In the genomic region with DNA sequence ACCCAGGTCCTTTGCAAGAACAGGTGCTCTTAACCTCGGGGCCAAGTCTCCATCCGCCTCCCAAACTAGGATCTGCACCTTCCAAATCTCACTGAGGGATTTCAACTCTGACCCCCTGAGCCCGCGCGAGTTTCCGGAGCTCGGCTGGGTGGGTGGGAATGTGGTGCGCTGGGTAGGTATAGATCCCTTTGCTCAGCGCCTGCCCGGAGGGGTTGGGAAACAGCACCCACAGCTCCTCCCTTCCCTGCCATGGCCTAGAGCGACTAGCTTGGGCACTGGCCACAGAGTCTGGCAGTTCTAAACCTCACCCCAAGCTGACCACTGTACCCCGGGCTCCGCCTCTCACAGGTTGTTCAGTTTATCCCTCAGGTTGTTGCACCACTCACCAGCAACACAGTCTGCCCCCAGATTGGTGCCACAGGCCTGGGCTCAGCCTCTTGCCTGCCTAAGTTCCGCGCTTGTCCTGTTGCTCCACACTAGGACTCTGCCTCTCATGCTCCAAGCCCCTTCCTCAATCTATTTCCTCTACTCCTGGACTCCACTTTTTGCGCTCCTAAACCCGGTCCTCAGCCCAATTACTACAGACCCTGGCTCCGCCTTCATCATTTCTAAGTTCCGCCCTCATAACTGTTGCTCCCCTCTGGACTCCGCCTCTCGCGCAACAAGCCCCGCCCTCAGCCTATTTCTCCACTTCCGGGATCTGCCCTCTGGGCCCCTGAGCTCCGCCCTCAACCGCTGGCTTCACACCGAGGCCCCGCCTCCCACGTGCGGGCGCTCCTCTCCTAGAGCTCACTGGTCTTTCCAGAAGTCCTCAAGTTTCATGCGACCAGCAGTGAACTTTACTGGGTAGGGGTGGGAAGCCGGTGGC, we compare ENCODE assay signal across 8 mouse cellular contexts.
DNase-seq lines count a peak whose midpoint lies in the region; ATAC-seq and TF ChIP-seq lines count a peak whose summit lies in the region.

No protein-coding gene starts in this region.

- intact Hi-C loops in heart, postnatal 14 days (cut with DNase I) = no loop called here

- no peaks in the 10 kb centered on the region for H3K27me3 ChIP-seq in heart, embryonic 10.5 days (ENCODE audit: insufficient read depth, poor library complexity, severe bottlenecking)
- no peaks in the 10 kb centered on the region for H3K27me3 ChIP-seq in heart, embryonic 15.5 days
- no peaks in the 10 kb centered on the region for H3K27me3 ChIP-seq in liver, embryonic 14.5 days (ENCODE audit: control insufficient read depth, insufficient read depth, low read length)

- H3K27ac ChIP-seq in heart, embryonic 10.5 days = no peak overlapping the region
- H3K27ac ChIP-seq in ES-E14 (ENCODE audit: insufficient read depth, low read depth, low read length, poor library complexity, severe bottlenecking) = no peak overlapping the region
- no peak overlapping the region for H3K27ac ChIP-seq in heart, embryonic 15.5 days
- H3K27ac ChIP-seq in liver, embryonic 14.5 days = no peak overlapping the region

- ATAC-seq in heart, embryonic 15.5 days (replicated peaks; ENCODE audit: insufficient number of reproducible peaks, insufficient read depth, low FRiP score, low read depth) = peak; percentile 35; the same call in 1 of the 2 replicates
- peak; percentile 74 for ATAC-seq in liver, embryonic 14.5 days (ENCODE audit: insufficient read depth)

- DNase-seq in heart, embryonic 10.5 days (ENCODE audit: low spot score) = peak; percentile 77
- DNase-seq in heart, postnatal 14 days = no peak
- DNase-seq in ES-E14 (ENCODE audit: low read depth, low spot score) = peak; percentile 54
- peak; percentile 17 to 64 (median 49) for DNase-seq in liver, embryonic 14.5 days (ENCODE audit: low read depth in 3 of 3, low spot score in 3 of 3)
- DNase-seq in urinary bladder, postnatal 36 days (ENCODE audit: low spot score in 2 of 2) = peak; percentile 20 to 38
- no peak for DNase-seq in gastrocnemius, adult 8-10 months (ENCODE audit: low spot score in 2 of 2)
- DNase-seq in frontal cortex, postnatal 25 days (ENCODE audit: low spot score in 2 of 2) = no peak

- in situ Hi-C loops in ES-E14 (cut with MboI; ENCODE audit: low sequenced_read_pairs in 2 of 2, unreplicated experiment in 2 of 2) = no loop called here

- no peak for TF ChIP-seq CTCF in liver, embryonic 14.5 days (IDR thresholded peaks at IDR 0.05; ENCODE audit: low read depth)

- H3K4me1 ChIP-seq in heart, embryonic 10.5 days = no peaks in the 10 kb centered on the region
- H3K4me1 ChIP-seq in ES-E14 (ENCODE audit: control insufficient read depth in 2 of 2, insufficient read depth in 2 of 2, low read length in 2 of 2, poor library complexity in 1 of 2) = no peaks in the 10 kb centered on the region
- H3K4me1 ChIP-seq in heart, embryonic 15.5 days (replicated peaks) = no peaks in the 10 kb centered on the region
- no peaks in the 10 kb centered on the region for H3K4me1 ChIP-seq in liver, embryonic 14.5 days (replicated peaks; ENCODE audit: control insufficient read depth in 2 of 2, insufficient read depth in 2 of 2, low read length in 1 of 2)

- 21% methylated on average over 33 of the region's 33 CpGs for WGBS in heart, embryonic 10.5 days
- 25% methylated on average over 33 of the region's 33 CpGs for WGBS in heart, embryonic 15.5 days
- 28% methylated on average over 33 of the region's 33 CpGs for WGBS in liver, embryonic 14.5 days (ENCODE audit: insufficient replicate concordance)

- TF ChIP-seq EP300 in liver, embryonic 14.5 days (IDR thresholded peaks at IDR 0.05; ENCODE audit: low read depth) = no peak

- H3K36me3 ChIP-seq in heart, embryonic 10.5 days = no peaks in the 10 kb centered on the region
- H3K36me3 ChIP-seq in ES-E14 (ENCODE audit: control insufficient read depth, insufficient read depth, low read length, poor library complexity, severe bottlenecking) = no peaks in the 10 kb centered on the region
- H3K36me3 ChIP-seq in heart, embryonic 15.5 days = no peaks in the 10 kb centered on the region
- H3K36me3 ChIP-seq in liver, embryonic 14.5 days (replicated peaks; ENCODE audit: control insufficient read depth, insufficient read depth, low read depth) = no peaks in the 10 kb centered on the region

- H3K9ac ChIP-seq in ES-E14 (ENCODE audit: insufficient read depth, low read depth, low read length, poor library complexity, severe bottlenecking) = peak overlapping the region; percentile 46
- H3K9ac ChIP-seq in heart, embryonic 15.5 days = no peak overlapping the region
- no peak overlapping the region for H3K9ac ChIP-seq in liver, embryonic 14.5 days (replicated peaks)

- peak overlapping the region; percentile 32 for H3K4me2 ChIP-seq in heart, embryonic 15.5 days
- peak overlapping the region; percentile 18; the same call in 1 of the 2 replicates for H3K4me2 ChIP-seq in liver, embryonic 14.5 days (ENCODE audit: low read depth)

- peak overlapping the region; percentile 25 for H3K4me3 ChIP-seq in heart, embryonic 10.5 days
- peak overlapping the region; percentile 62 to 85 for H3K4me3 ChIP-seq in ES-E14 (ENCODE audit: insufficient read depth in 1 of 2, low read depth in 1 of 2, low read length in 2 of 2, poor library complexity in 1 of 2, severe bottlenecking in 1 of 2)
- no peak overlapping the region for H3K4me3 ChIP-seq in heart, embryonic 15.5 days
- H3K4me3 ChIP-seq in liver, embryonic 14.5 days (ENCODE audit: insufficient read depth in 1 of 2, low read depth in 2 of 2, low read length in 2 of 2) = peak overlapping the region in 1 of 2 experiments; percentile 5; a peak in 1 of 4 replicates

- H3K9me3 ChIP-seq in heart, embryonic 10.5 days = peaks cover 15% of the 10 kb centered on the region
- no peaks in the 10 kb centered on the region for H3K9me3 ChIP-seq in ES-E14 (ENCODE audit: control insufficient read depth, insufficient read depth, low read depth, low read length)
- no peaks in the 10 kb centered on the region for H3K9me3 ChIP-seq in heart, embryonic 15.5 days (replicated peaks)
- H3K9me3 ChIP-seq in liver, embryonic 14.5 days (ENCODE audit: control insufficient read depth, low read length) = no peaks in the 10 kb centered on the region

TF ChIP-seq in ES-E14, 5 proteins besides CTCF, POLR2A, EP300 and RAD21:
- TF ChIP-seq CHD2 (IDR thresholded peaks at IDR 0.05; ENCODE audit: low read depth, low read length) = no peak
- TF ChIP-seq ZC3H11A (IDR thresholded peaks at IDR 0.05; ENCODE audit: borderline replicate concordance, low read depth, low read length) = no peak
- no peak for TF ChIP-seq ZNF384 (IDR thresholded peaks at IDR 0.05; ENCODE audit: low read depth, low read length)
- TF ChIP-seq HCFC1 (IDR thresholded peaks at IDR 0.05; ENCODE audit: borderline replicate concordance, insufficient read depth, low read length) = no peak
- no peak for TF ChIP-seq MAFK (IDR thresholded peaks at IDR 0.05; ENCODE audit: insufficient read depth, low read depth, low read length)

Comparison
In these comparisons a context has a peak if more than half of its experiments do, and no peak if none do; other contexts are left out.
1. DNase-seq: peak in heart, embryonic 10.5 days (single experiment), ES-E14 (single experiment), liver, embryonic 14.5 days (3 of 3) and urinary bladder, postnatal 36 days (2 of 2); none in heart, postnatal 14 days (0 of 2), gastrocnemius, adult 8-10 months (0 of 2) and frontal cortex, postnatal 25 days (0 of 2).